Mouse (Mus musculus): ENCODE results near the gene Ctu1. TPM values are rescaled to one million over a fixed set of nuclear protein-coding genes. Genes with fewer than 3 reads are reported as not detected.

Ctu1 gene
- total and polyA plus RNA-seq, 2 experiments from 2014 or later: 3.9 to 7.9 TPM

DNA sequence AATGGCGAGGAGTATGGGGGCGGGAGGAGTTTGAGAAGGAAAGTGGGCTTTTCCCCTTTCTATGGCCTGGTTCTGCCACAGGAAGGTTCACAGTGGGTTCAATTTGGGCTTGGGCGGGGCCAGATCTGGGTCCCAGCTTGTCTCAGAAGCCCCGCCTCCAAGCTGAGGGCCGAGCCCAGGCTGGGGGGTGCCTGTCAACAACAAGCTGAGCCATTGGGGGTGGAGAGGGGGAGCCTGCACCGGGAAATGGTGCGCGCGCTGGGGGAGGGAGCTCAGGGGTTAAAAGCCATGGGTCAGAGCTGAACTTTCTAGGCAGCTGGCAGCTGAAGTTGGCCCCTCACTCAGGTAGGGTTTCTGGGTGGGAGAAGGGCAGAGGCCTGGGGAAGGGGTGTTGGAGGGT, 41.1 kb downstream of the Ctu1 start:
- Histone ChIP-seq H3K4me3 (ENCODE audit: low read depth, low read length) (no peak overlapping the region), H3K4me2 (ENCODE audit: low read depth, low read length) (no peak overlapping the region)
- no peak for ATAC-seq (ENCODE audit: insufficient read depth, low read depth)

DNA sequence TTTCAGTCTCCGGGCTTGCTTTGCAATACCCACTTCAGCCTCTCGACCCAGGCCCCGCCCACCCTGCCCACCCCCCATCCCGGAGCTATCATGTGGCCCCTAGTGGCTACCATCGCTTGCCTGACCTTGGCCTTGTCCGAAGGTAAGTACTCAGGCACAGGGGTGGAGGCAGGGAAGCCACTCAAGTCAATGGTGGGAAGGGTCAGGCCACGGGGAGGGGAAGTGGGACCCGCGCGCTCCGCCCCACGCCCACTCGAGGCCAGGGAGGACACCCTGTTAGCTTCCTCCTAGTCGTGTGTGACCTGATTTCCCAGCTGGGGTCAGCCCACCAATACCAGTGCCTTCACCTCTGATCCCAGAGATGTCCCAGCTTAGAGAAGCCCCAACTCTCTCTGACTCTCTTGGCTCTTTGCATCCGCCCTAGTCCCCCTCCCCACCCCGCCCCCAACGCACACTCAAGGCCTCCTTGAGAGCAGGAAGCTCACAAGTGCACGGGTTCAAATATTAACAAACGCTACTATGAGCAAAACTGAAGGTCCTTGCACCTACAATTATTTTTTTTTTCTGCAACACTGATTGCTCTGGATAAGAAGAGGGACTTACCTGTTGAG, 42.0 kb downstream of the Ctu1 start:
- H3K4me3 ChIP-seq (ENCODE audit: low read depth, low read length): no peak overlapping the region
- H3K27ac ChIP-seq (ENCODE audit: low read depth): no peak overlapping the region

More for the DNA sequence above, 41.1 kb downstream of the Ctu1 start:
- Histone ChIP-seq H3K27ac (ENCODE audit: low read depth) (no peak overlapping the region), H3K9me3 (replicated peaks; ENCODE audit: control insufficient read depth, low read length) (no peaks in the 10 kb centered on the region), H3K27me3 (ENCODE audit: control insufficient read depth, insufficient read depth, low read length) (0 out of 2 replicates have a peak, but pooled peaks cover 5% of the 10 kb centered on the region), H3K9ac (replicated peaks; ENCODE audit: low read depth, low read length) (no peak overlapping the region), H3K36me3 (replicated peaks; ENCODE audit: control insufficient read depth, insufficient read depth, low read length) (no peaks in the 10 kb centered on the region), H3K4me1 (ENCODE audit: control insufficient read depth, insufficient read depth) (no peaks in the 10 kb centered on the region)
- DNase-seq (ENCODE audit: low spot score): no peak
- TF ChIP-seq CTCF (IDR thresholded peaks at IDR 0.05; ENCODE audit: low read depth) (no peak), EP300 (IDR thresholded peaks at IDR 0.05; ENCODE audit: low read depth) (no peak)
- WGBS: 7% methylated on average over 9 of the region's 9 CpGs

More for the DNA sequence above, 42.0 kb downstream of the Ctu1 start:
- H3K4me1 ChIP-seq (ENCODE audit: control insufficient read depth, insufficient read depth): no peaks in the 10 kb centered on the region
- H3K36me3 ChIP-seq (replicated peaks; ENCODE audit: control insufficient read depth, insufficient read depth, low read length): no peaks in the 10 kb centered on the region
- ATAC-seq (ENCODE audit: insufficient read depth, low read depth) (no peak), DNase-seq (ENCODE audit: low spot score) (no peak)
- WGBS: 5% methylated on average over 19 of the region's 19 CpGs
- no peak overlapping the region for H3K4me2 ChIP-seq (ENCODE audit: low read depth, low read length)
- no peak overlapping the region for H3K9ac ChIP-seq (replicated peaks; ENCODE audit: low read depth, low read length)
- H3K9me3 ChIP-seq (replicated peaks; ENCODE audit: control insufficient read depth, low read length): no peaks in the 10 kb centered on the region
- TF ChIP-seq CTCF (IDR thresholded peaks at IDR 0.05; ENCODE audit: low read depth) (no peak), EP300 (IDR thresholded peaks at IDR 0.05; ENCODE audit: low read depth) (no peak)
- 0 out of 2 replicates have a peak, but pooled peaks cover 5% of the 10 kb centered on the region for H3K27me3 ChIP-seq (ENCODE audit: control insufficient read depth, insufficient read depth, low read length)

Other genes with a start within 250 kb of the Ctu1 start
- not detected in 2 replicates for gene Lim2, start 244.3 kb upstream of the Ctu1 start, total RNA-seq (2014; rRNA removed; ENCODE audit: low replicate concordance)
- not detected in 2 replicates for gene Lim2, start 244.3 kb upstream of the Ctu1 start, polyA plus RNA-seq (2015; fragmentation: Nextera tagmentation; extraction: Ambion mirVana)
- gene Nkg7, start 234.9 kb upstream of the Ctu1 start, total RNA-seq (2014; rRNA removed; ENCODE audit: low replicate concordance): not detected in 2 replicates
- 0.18 and 0.33 TPM in 2 replicates for gene Nkg7, start 234.9 kb upstream of the Ctu1 start, polyA plus RNA-seq (2015; fragmentation: Nextera tagmentation; extraction: Ambion mirVana)
- gene Cldnd2, start 231.2 kb upstream of the Ctu1 start, total RNA-seq (2014; rRNA removed; ENCODE audit: low replicate concordance): not detected in 2 replicates
- not detected in 2 replicates for gene Cldnd2, start 231.2 kb upstream of the Ctu1 start, polyA plus RNA-seq (2015; fragmentation: Nextera tagmentation; extraction: Ambion mirVana)
- 396 and 434 TPM in 2 replicates for gene Etfb, start 227.9 kb upstream of the Ctu1 start, total RNA-seq (2014; rRNA removed; ENCODE audit: low replicate concordance)
- 1,315 and 1,437 TPM in 2 replicates for gene Etfb, start 227.9 kb upstream of the Ctu1 start, polyA plus RNA-seq (2015; fragmentation: Nextera tagmentation; extraction: Ambion mirVana)
- gene Gm45233, start 227.9 kb upstream of the Ctu1 start, total RNA-seq (2014; rRNA removed; ENCODE audit: low replicate concordance): not detected in 2 replicates
- 0.52 and 0.60 TPM in 2 replicates for gene Gm45233, start 227.9 kb upstream of the Ctu1 start, polyA plus RNA-seq (2015; fragmentation: Nextera tagmentation; extraction: Ambion mirVana)
- 3.9 and 17.7 TPM in 2 replicates for gene Vsig10l, start 208.9 kb upstream of the Ctu1 start, total RNA-seq (2014; rRNA removed; ENCODE audit: low replicate concordance)
- gene Vsig10l, start 208.9 kb upstream of the Ctu1 start, polyA plus RNA-seq (2015; fragmentation: Nextera tagmentation; extraction: Ambion mirVana): 2.9 and 3.1 TPM in 2 replicates
- 0.08 TPM in 1 of 2 replicates, not detected in the other for gene Iglon5, start 181.9 kb upstream of the Ctu1 start, total RNA-seq (2014; rRNA removed; ENCODE audit: low replicate concordance)
- gene Iglon5, start 181.9 kb upstream of the Ctu1 start, polyA plus RNA-seq (2015; fragmentation: Nextera tagmentation; extraction: Ambion mirVana): not detected in 2 replicates
- gene 4931406B18Rik, start 166.1 kb upstream of the Ctu1 start, total RNA-seq (2014; rRNA removed; ENCODE audit: low replicate concordance): not detected in 2 replicates
- gene 4931406B18Rik, start 166.1 kb upstream of the Ctu1 start, polyA plus RNA-seq (2015; fragmentation: Nextera tagmentation; extraction: Ambion mirVana): not detected in 2 replicates
- gene Cd33, start 127.6 kb upstream of the Ctu1 start, total RNA-seq (2014; rRNA removed; ENCODE audit: low replicate concordance): 0.15 and 2.3 TPM in 2 replicates
- gene Cd33, start 127.6 kb upstream of the Ctu1 start, polyA plus RNA-seq (2015; fragmentation: Nextera tagmentation; extraction: Ambion mirVana): 0.37 and 1.4 TPM in 2 replicates
- gene Zfp658, start 109.8 kb upstream of the Ctu1 start, total RNA-seq (2014; rRNA removed; ENCODE audit: low replicate concordance): 0.19 and 0.80 TPM in 2 replicates
- gene Zfp658, start 109.8 kb upstream of the Ctu1 start, polyA plus RNA-seq (2015; fragmentation: Nextera tagmentation; extraction: Ambion mirVana): 0.57 and 0.80 TPM in 2 replicates
- 3.6 and 7.9 TPM in 2 replicates for gene Zfp719, start 92.4 kb upstream of the Ctu1 start, total RNA-seq (2014; rRNA removed; ENCODE audit: low replicate concordance)
- 3.6 and 4.0 TPM in 2 replicates for gene Zfp719, start 92.4 kb upstream of the Ctu1 start, polyA plus RNA-seq (2015; fragmentation: Nextera tagmentation; extraction: Ambion mirVana)
- gene Zfp819, start 64.8 kb upstream of the Ctu1 start, total RNA-seq (2014; rRNA removed; ENCODE audit: low replicate concordance): not detected in 2 replicates
- not detected in 2 replicates for gene Zfp819, start 64.8 kb upstream of the Ctu1 start, polyA plus RNA-seq (2015; fragmentation: Nextera tagmentation; extraction: Ambion mirVana)
- not detected in 2 replicates for gene Ceacam18, start 37.3 kb upstream of the Ctu1 start, total RNA-seq (2014; rRNA removed; ENCODE audit: low replicate concordance)
- not detected in 2 replicates for gene Ceacam18, start 37.3 kb upstream of the Ctu1 start, polyA plus RNA-seq (2015; fragmentation: Nextera tagmentation; extraction: Ambion mirVana)
- not detected in 2 replicates for gene Siglece, start 11.9 kb upstream of the Ctu1 start, total RNA-seq (2014; rRNA removed; ENCODE audit: low replicate concordance)
- gene Siglece, start 11.9 kb upstream of the Ctu1 start, polyA plus RNA-seq (2015; fragmentation: Nextera tagmentation; extraction: Ambion mirVana): 0.41 and 0.56 TPM in 2 replicates
- not detected in 2 replicates for gene Klk14, start 18.4 kb downstream of the Ctu1 start, total RNA-seq (2014; rRNA removed; ENCODE audit: low replicate concordance)
- not detected in 2 replicates for gene Klk14, start 18.4 kb downstream of the Ctu1 start, polyA plus RNA-seq (2015; fragmentation: Nextera tagmentation; extraction: Ambion mirVana)
- gene Klk13, start 40.6 kb downstream of the Ctu1 start, total RNA-seq (2014; rRNA removed; ENCODE audit: low replicate concordance): not detected in 2 replicates
- not detected in 2 replicates for gene Klk13, start 40.6 kb downstream of the Ctu1 start, polyA plus RNA-seq (2015; fragmentation: Nextera tagmentation; extraction: Ambion mirVana)
- not detected in 2 replicates for gene Klk12, start 96.9 kb downstream of the Ctu1 start, total RNA-seq (2014; rRNA removed; ENCODE audit: low replicate concordance)
- gene Klk12, start 96.9 kb downstream of the Ctu1 start, polyA plus RNA-seq (2015; fragmentation: Nextera tagmentation; extraction: Ambion mirVana): not detected in 2 replicates
- not detected in 2 replicates for gene Klk11, start 102.6 kb downstream of the Ctu1 start, total RNA-seq (2014; rRNA removed; ENCODE audit: low replicate concordance)
- gene Klk11, start 102.6 kb downstream of the Ctu1 start, polyA plus RNA-seq (2015; fragmentation: Nextera tagmentation; extraction: Ambion mirVana): 0.15 TPM in 1 of 2 replicates, not detected in the other
- 0.31 TPM in 1 of 2 replicates, not detected in the other for gene Klk10, start 109.0 kb downstream of the Ctu1 start, total RNA-seq (2014; rRNA removed; ENCODE audit: low replicate concordance)
- 0.27 and 0.52 TPM in 2 replicates for gene Klk10, start 109.0 kb downstream of the Ctu1 start, polyA plus RNA-seq (2015; fragmentation: Nextera tagmentation; extraction: Ambion mirVana)
- gene Klk9, start 119.9 kb downstream of the Ctu1 start, total RNA-seq (2014; rRNA removed; ENCODE audit: low replicate concordance): not detected in 2 replicates
- gene Klk9, start 119.9 kb downstream of the Ctu1 start, polyA plus RNA-seq (2015; fragmentation: Nextera tagmentation; extraction: Ambion mirVana): 0.08 TPM in 1 of 2 replicates, not detected in the other
- 9.3 and 40.6 TPM in 2 replicates for gene Klk8, start 125.6 kb downstream of the Ctu1 start, total RNA-seq (2014; rRNA removed; ENCODE audit: low replicate concordance)
- 16.4 and 17.0 TPM in 2 replicates for gene Klk8, start 125.6 kb downstream of the Ctu1 start, polyA plus RNA-seq (2015; fragmentation: Nextera tagmentation; extraction: Ambion mirVana)
- not detected in 2 replicates for gene Klk7, start 139.3 kb downstream of the Ctu1 start, total RNA-seq (2014; rRNA removed; ENCODE audit: low replicate concordance)
- 0.05 TPM in 1 of 2 replicates, not detected in the other for gene Klk7, start 139.3 kb downstream of the Ctu1 start, polyA plus RNA-seq (2015; fragmentation: Nextera tagmentation; extraction: Ambion mirVana)
- not detected in 2 replicates for gene Klk6, start 152.5 kb downstream of the Ctu1 start, total RNA-seq (2014; rRNA removed; ENCODE audit: low replicate concordance)
- not detected in 2 replicates for gene Klk6, start 152.5 kb downstream of the Ctu1 start, polyA plus RNA-seq (2015; fragmentation: Nextera tagmentation; extraction: Ambion mirVana)
- not detected in 2 replicates for gene Klk5, start 170.0 kb downstream of the Ctu1 start, total RNA-seq (2014; rRNA removed; ENCODE audit: low replicate concordance)
- gene Klk5, start 170.0 kb downstream of the Ctu1 start, polyA plus RNA-seq (2015; fragmentation: Nextera tagmentation; extraction: Ambion mirVana): not detected in 2 replicates
- not detected in 2 replicates for gene Klk4, start 209.1 kb downstream of the Ctu1 start, total RNA-seq (2014; rRNA removed; ENCODE audit: low replicate concordance)
- not detected in 2 replicates for gene Klk4, start 209.1 kb downstream of the Ctu1 start, polyA plus RNA-seq (2015; fragmentation: Nextera tagmentation; extraction: Ambion mirVana)